Mouse (Mus musculus): ENCODE data around the gene Ptprm.
"Not testable (repeated sequence)": the region's sequence is repeated elsewhere in the genome, so short reads cannot be mapped to it uniquely, and the experiment has no call there.

Gene Ptprm

GRCm38 (mm10) chr17:66852496-66852895 lies 501.8 kb downstream of the Ptprm start:
- no peak for DNase-seq

GRCm38 (mm10) chr17:66847011-66847410 lies 507.2 kb downstream of the Ptprm start:
- not testable (repeated sequence) for DNase-seq

GRCm38 (mm10) chr17:66822347-66822746 lies 531.9 kb downstream of the Ptprm start:
- no peak for DNase-seq

GRCm38 (mm10) chr17:66817380-66817779 lies 536.9 kb downstream of the Ptprm start:
- no peak for DNase-seq

GRCm38 (mm10) chr17:66815921-66816320 lies 538.3 kb downstream of the Ptprm start:
- no peak for DNase-seq

GRCm38 (mm10) chr17:66813786-66814185 lies 540.5 kb downstream of the Ptprm start:
- no peak for DNase-seq

GRCm38 (mm10) chr17:66813346-66813745 lies 540.9 kb downstream of the Ptprm start:
- no peak for DNase-seq

GRCm38 (mm10) chr17:66809786-66810185 lies 544.5 kb downstream of the Ptprm start:
- no peak for DNase-seq

GRCm38 (mm10) chr17:66808186-66808585 lies 546.1 kb downstream of the Ptprm start:
- no peak for DNase-seq

- no peak for DNase-seq
Measured at GRCm38 (mm10) chr17:66801831-66802687, 552.2 kb downstream of the Ptprm start.

GRCm38 (mm10) chr17:66800231-66800630 lies 554.0 kb downstream of the Ptprm start:
- no peak for DNase-seq

- DNase-seq: no peak
Measured at GRCm38 (mm10) chr17:66786166-66786565, 568.1 kb downstream of the Ptprm start.

- DNase-seq: no peak
Measured at GRCm38 (mm10) chr17:66785586-66785985, 568.7 kb downstream of the Ptprm start.

- no peak for DNase-seq
Measured at GRCm38 (mm10) chr17:66783601-66784000, 570.7 kb downstream of the Ptprm start.

- DNase-seq: no peak
Measured at GRCm38 (mm10) chr17:66783075-66783492, 571.2 kb downstream of the Ptprm start.

- no peak for DNase-seq
Measured at GRCm38 (mm10) chr17:66781910-66782309, 572.3 kb downstream of the Ptprm start.

GRCm38 (mm10) chr17:66779026-66779425 lies 575.2 kb downstream of the Ptprm start:
- DNase-seq: no peak

GRCm38 (mm10) chr17:66769365-66770363 lies 584.6 kb downstream of the Ptprm start:
- DNase-seq: no peak

GRCm38 (mm10) chr17:66768689-66769275 lies 585.5 kb downstream of the Ptprm start:
- no peak for DNase-seq

- DNase-seq: no peak
Measured at GRCm38 (mm10) chr17:66766166-66766565, 588.1 kb downstream of the Ptprm start.

GRCm38 (mm10) chr17:66764435-66764834 lies 589.8 kb downstream of the Ptprm start:
- DNase-seq: no peak

GRCm38 (mm10) chr17:66762716-66763115 lies 591.5 kb downstream of the Ptprm start:
- no peak for DNase-seq
